ENCODE assay signal across 25 mouse cellular contexts in genomic region chr1:47306961-47307360, GRCm38 (mm10).
DNase-seq lines count a peak whose midpoint lies in the region; ATAC-seq and TF ChIP-seq lines count a peak whose summit lies in the region.
"Had no signal": no experiment of that assay in that cellular context is flagged by ENCODE, and none has a peak within 500 bp of the region (broad histone marks: within the 10 kb centered on the region; RNA-seq: fewer than 3 reads in every experiment).

No protein-coding gene starts in this region.

- TF ChIP-seq EP300 in ES-Bruce4 (IDR thresholded peaks at IDR 0.05; ENCODE audit: insufficient read depth, low read depth, low read length): no peak

- H3K36me3 ChIP-seq in ES-Bruce4 (ENCODE audit: control insufficient read depth, insufficient read depth, low read length, poor library complexity, severe bottlenecking) (no peaks in the 10 kb centered on the region), ES-E14 (ENCODE audit: control insufficient read depth, insufficient read depth, low read length, poor library complexity, severe bottlenecking) (no peaks in the 10 kb centered on the region)
- H3K36me3 ChIP-seq in liver, embryonic 12.5 days: no peaks in the 10 kb centered on the region
- H3K36me3 ChIP-seq: embryonic facial prominence, embryonic 13.5 days; embryonic facial prominence, embryonic 15.5 days; forebrain, embryonic 10.5 days; forebrain, embryonic 12.5 days had no signal

- no peaks in the 10 kb centered on the region for H3K27me3 ChIP-seq in ES-Bruce4 (ENCODE audit: control insufficient read depth, insufficient read depth, low read length, poor library complexity, severe bottlenecking)
- H3K27me3 ChIP-seq in liver, embryonic 12.5 days (replicated peaks): no peaks in the 10 kb centered on the region
- H3K27me3 ChIP-seq: CH12.LX; embryonic facial prominence, embryonic 13.5 days; embryonic facial prominence, embryonic 15.5 days; forebrain, embryonic 12.5 days had no signal

- H3K27ac ChIP-seq in ES-Bruce4 (ENCODE audit: insufficient read depth, low read length) (peak overlapping the region; percentile 56; the same call in 1 of the 2 replicates), ES-E14 (ENCODE audit: insufficient read depth, low read depth, low read length, poor library complexity, severe bottlenecking) (no peak overlapping the region)
- H3K27ac ChIP-seq in liver, embryonic 12.5 days: no peak overlapping the region
- H3K27ac ChIP-seq: embryonic facial prominence, embryonic 13.5 days; embryonic facial prominence, embryonic 15.5 days; forebrain, embryonic 10.5 days; forebrain, embryonic 12.5 days had no signal

- no peak for TF ChIP-seq POLR2A in ES-Bruce4 (IDR thresholded peaks at IDR 0.05; ENCODE audit: insufficient read depth, low read length)

- H3K9me3 ChIP-seq in ES-Bruce4 (replicated peaks; ENCODE audit: control insufficient read depth, insufficient read depth, low read length, poor library complexity, severe bottlenecking) (peaks cover 8% of the 10 kb centered on the region), ES-E14 (ENCODE audit: control insufficient read depth, insufficient read depth, low read depth, low read length) (no peaks in the 10 kb centered on the region)
- H3K9me3 ChIP-seq in liver, embryonic 12.5 days (replicated peaks): no peaks in the 10 kb centered on the region
- H3K9me3 ChIP-seq: embryonic facial prominence, embryonic 13.5 days; embryonic facial prominence, embryonic 15.5 days; forebrain, embryonic 10.5 days; forebrain, embryonic 12.5 days had no signal

- DNase-seq in ES-E14 (ENCODE audit: low read depth, low spot score): peak; percentile 7
- DNase-seq in ZHBTc4 (ENCODE audit: low read depth, low spot score): peak; percentile 46
- no peak for DNase-seq in spleen, adult 18-20 months
- DNase-seq: adrenal gland, adult 2 months; adrenal gland, postnatal 10 days; adrenal gland, postnatal 25 days; B cell, adult 2 months; cerebellum, adult 11 months; cerebellum, adult 18-20 months; cerebellum, adult 8-10 months; cerebellum, adult 9-11 months; cerebellum, postnatal 14 days; cerebellum, postnatal 36 days; embryo, embryonic 11 days had no signal

- H3K9ac ChIP-seq in ES-Bruce4 (ENCODE audit: low read depth, poor library complexity, severe bottlenecking) (no peak overlapping the region), ES-E14 (ENCODE audit: insufficient read depth, low read depth, low read length, poor library complexity, severe bottlenecking) (no peak overlapping the region)
- H3K9ac ChIP-seq in liver, embryonic 12.5 days: no peak overlapping the region
- H3K9ac ChIP-seq: embryonic facial prominence, embryonic 13.5 days; embryonic facial prominence, embryonic 15.5 days; forebrain, embryonic 12.5 days had no signal

- TF ChIP-seq CTCF in ES-Bruce4 (IDR thresholded peaks at IDR 0.05; ENCODE audit: low read depth, low read length): no peak

- H3K4me1 ChIP-seq in ES-Bruce4 (ENCODE audit: control insufficient read depth, insufficient read depth, low read length): no peaks in the 10 kb centered on the region
- no peaks in the 10 kb centered on the region for H3K4me1 ChIP-seq in ES-E14 (ENCODE audit: control insufficient read depth in 2 of 2, insufficient read depth in 2 of 2, low read length in 2 of 2, poor library complexity in 1 of 2)
- no peaks in the 10 kb centered on the region for H3K4me1 ChIP-seq in liver, embryonic 12.5 days
- H3K4me1 ChIP-seq: embryonic facial prominence, embryonic 13.5 days; embryonic facial prominence, embryonic 15.5 days; forebrain, embryonic 10.5 days; forebrain, embryonic 12.5 days had no signal

- no peak overlapping the region for H3K4me3 ChIP-seq in ES-Bruce4 (ENCODE audit: low read depth, low read length)
- no peak overlapping the region for H3K4me3 ChIP-seq in ES-E14 (ENCODE audit: insufficient read depth in 1 of 2, low read depth in 1 of 2, low read length in 2 of 2, poor library complexity in 1 of 2, severe bottlenecking in 1 of 2)
- H3K4me3 ChIP-seq in liver, embryonic 12.5 days: no peak overlapping the region
- H3K4me3 ChIP-seq: embryonic facial prominence, embryonic 13.5 days; embryonic facial prominence, embryonic 15.5 days; erythroblast, embryonic 14.5 days; forebrain, embryonic 10.5 days; forebrain, embryonic 12.5 days had no signal

- no peak overlapping the region for H3K4me2 ChIP-seq in liver, embryonic 12.5 days
- H3K4me2 ChIP-seq: embryonic facial prominence, embryonic 13.5 days; embryonic facial prominence, embryonic 15.5 days; forebrain, embryonic 12.5 days had no signal

- no peak for ATAC-seq in liver, embryonic 12.5 days
- ATAC-seq: CD4-positive, CD25-positive, alpha-beta regulatory T cell, adult 4 months; forebrain, embryonic 14.5 days; forebrain, embryonic 16.5 days had no signal

- in situ Hi-C loops in ES-E14 (cut with MboI; ENCODE audit: low sequenced_read_pairs in 2 of 2, unreplicated experiment in 2 of 2): no loop called here

TF ChIP-seq in ES-E14, 5 proteins besides CTCF, POLR2A, EP300 and RAD21:
- TF ChIP-seq ZC3H11A (IDR thresholded peaks at IDR 0.05; ENCODE audit: borderline replicate concordance, low read depth, low read length) (no peak), CHD2 (IDR thresholded peaks at IDR 0.05; ENCODE audit: low read depth, low read length) (0 out of 2 replicates have a peak, but pooled peaks have one; percentile 8)

Comparison
In these comparisons a context has a peak if more than half of its experiments do, and no peak if none do; other contexts are left out.
1. DNase-seq: peak in ES-E14 (single experiment) and ZHBTc4 (single experiment); none in spleen, adult 18-20 months (0 of 2).